Mouse (Mus musculus): ENCODE measurements around the gene Sf3a3. TPM values are rescaled to one million over a fixed set of nuclear protein-coding genes. Genes with fewer than 3 reads are reported as not detected.

Gene Sf3a3
- polyA plus RNA-seq (2017; shearing (Covaris generic)) = 71.4 TPM

DNA sequence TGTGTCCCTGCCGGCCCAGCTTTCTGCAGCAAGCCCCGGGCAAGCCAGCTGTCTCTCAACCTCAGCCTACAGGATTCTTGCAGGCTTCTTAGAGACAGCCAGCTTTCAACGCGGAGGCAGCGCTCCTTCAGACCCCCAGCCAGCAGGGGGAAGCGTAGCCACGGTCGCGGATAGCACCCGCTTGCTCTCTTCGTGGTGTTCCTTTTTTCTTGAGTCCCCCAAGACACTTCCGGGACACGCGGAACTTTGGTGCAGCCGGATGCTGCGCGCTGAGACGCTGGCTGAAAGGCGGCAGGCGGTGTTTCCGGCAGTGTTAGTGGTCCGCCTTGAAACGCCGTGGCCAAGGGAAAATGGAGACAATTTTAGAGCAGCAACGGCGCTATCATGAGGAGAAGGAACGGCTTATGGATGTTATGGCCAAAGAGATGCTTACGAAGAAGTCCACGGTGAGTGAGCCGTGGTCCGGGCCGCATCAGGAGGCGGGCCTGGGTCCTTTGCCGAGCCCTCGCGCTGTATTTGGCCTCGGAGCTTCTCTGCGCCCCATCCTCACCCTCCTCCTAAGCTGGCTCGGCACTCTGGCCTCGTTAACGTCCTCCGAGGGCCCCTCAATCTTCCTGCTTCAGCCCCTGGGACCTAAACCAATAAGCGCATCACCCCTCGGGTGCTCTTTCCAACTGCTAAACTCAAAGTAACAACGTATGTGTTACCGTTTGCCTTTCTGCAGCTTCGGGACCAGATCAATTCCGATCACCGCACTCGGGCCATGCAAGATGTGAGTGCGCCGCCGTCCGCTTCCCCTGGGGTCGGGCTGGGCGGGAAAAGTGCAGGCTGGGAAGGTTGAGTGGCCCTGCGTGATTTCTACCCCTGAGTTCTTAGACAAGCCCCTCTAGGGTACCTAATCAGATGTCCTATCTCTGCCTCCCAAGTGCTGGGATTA is at the start of gene Sf3a3:
Sf3a3 (plus strand) TSS at position 232 of the 937 bp plus-strand sequence.

GRCm38 (mm10) chr4:124693135-124693894 is 21.3 kb upstream of the Sf3a3 start, which contains the start of gene Utp11:
Gene Utp11 (minus strand): TSS chr4:124693600.

DNA sequence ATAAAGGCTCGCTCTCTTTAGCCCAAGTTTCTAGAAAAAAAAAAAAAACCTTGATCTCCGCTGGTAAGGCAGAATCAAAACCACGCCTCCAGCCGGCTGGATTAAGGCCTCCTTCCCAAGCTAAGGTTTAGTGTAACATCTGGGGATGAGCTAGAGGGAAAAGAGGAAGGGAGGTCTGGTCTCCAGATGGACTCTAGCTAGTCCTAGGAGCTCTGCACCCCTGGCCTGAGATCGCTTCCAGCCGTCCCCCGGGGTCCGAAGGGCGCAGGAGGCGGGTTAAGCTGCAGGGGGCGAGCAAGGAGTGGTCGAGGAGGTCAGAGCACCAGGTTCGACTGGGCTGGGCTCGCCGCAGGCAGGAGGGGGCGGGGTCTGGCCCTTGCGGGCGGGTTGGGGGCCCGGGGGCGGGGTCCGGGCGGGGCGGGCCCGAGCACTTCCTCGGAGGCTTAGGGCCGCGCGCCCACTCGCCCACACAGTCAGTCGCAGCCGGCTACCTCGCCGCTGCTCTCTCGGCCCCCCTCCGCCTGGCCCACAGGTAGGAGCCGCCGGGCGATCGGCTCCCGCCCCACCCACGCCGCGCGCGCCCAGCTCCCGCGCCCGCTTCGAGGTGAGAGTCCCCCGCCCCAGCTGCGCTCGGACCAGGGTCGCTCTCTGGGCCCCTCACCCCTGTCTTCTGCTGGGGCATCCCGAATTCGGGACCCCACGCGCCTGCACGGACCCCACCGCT is 14.2 kb upstream of the Sf3a3 start, which contains the start of gene Fhl3:
Fhl3 (plus strand) TSS at position 454 of the 724 bp plus-strand sequence.

DNA sequence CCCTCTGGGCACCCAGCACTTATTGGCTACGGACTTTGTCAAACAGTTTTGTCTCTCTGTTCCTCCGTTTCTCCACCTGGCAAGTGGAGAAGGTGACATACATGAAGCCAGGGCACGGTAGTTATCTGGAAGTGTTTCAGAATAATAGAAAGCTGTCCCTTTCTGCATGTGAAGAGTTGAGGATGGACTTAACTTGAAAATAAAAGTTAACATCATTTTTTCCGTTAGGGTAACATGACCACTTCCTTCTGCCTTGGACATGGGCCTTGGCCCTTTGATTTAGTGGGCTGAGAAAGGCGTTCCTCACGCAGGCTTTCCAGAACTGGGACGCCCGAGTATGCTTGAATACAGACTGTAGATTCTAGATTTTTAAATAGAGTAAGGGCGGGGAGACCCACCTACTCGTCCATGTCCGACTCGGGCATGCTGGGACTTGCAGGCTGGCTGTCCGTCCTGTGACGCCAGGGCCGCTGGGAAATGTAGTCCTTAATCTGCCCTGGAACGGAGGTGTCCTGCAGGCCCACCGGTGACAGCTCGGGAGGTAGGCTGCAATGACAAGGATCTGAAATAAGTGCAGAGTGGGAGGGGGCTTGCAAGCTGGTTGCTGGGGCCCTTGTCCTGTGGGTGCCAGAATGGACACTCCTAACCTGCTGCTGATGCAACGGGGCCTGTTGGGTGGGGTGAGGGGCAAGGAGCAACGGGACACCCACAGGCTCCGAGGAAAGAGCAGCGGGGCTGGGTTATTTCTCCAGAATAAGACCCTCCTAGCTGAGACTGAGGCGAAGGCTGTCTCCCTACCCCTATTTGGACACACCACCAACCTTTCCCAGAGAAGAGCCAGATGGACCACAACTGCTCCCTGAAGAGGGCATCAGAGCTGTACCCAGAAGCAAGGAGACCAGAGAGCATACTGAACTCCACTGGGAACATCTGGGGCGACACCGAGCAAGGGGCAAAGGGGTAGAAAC is 27.1 kb downstream of the Sf3a3 start, which contains the start of gene Inpp5b:
Inpp5b (plus strand) TSS at position 475 of the 968 bp plus-strand sequence.

Other genes starting within 250 kb of the Sf3a3 start
- 0.74 TPM for gene 3100002H09Rik, start 104.0 kb upstream of the Sf3a3 start, polyA plus RNA-seq (2017; shearing (Covaris generic))
- 0.60 TPM for gene Pou3f1, start 58.0 kb upstream of the Sf3a3 start, polyA plus RNA-seq (2017; shearing (Covaris generic))
- 33.9 TPM for gene Utp11, start 21.2 kb upstream of the Sf3a3 start, polyA plus RNA-seq (2017; shearing (Covaris generic))
- 0.67 TPM for gene Fhl3, start 14.1 kb upstream of the Sf3a3 start, polyA plus RNA-seq (2017; shearing (Covaris generic))
- 130 TPM for gene Inpp5b, start 27.1 kb downstream of the Sf3a3 start, polyA plus RNA-seq (2017; shearing (Covaris generic))
- 21.6 TPM for gene Mtf1, start 87.3 kb downstream of the Sf3a3 start, polyA plus RNA-seq (2017; shearing (Covaris generic))
- gene Yrdc, start 135.9 kb downstream of the Sf3a3 start, polyA plus RNA-seq (2017; shearing (Covaris generic)) = 155 TPM
- 19.3 TPM for gene 1110065P20Rik, start 136.4 kb downstream of the Sf3a3 start, polyA plus RNA-seq (2017; shearing (Covaris generic))
- 1.5 TPM for gene Maneal, start 147.4 kb downstream of the Sf3a3 start, polyA plus RNA-seq (2017; shearing (Covaris generic))
- gene Epha10, start 166.1 kb downstream of the Sf3a3 start, polyA plus RNA-seq (2017; shearing (Covaris generic)) = not detected
- 8.0 TPM for gene 9930104L06Rik, start 222.3 kb downstream of the Sf3a3 start, polyA plus RNA-seq (2017; shearing (Covaris generic))
- 2.4 TPM for gene Cdca8, start 224.5 kb downstream of the Sf3a3 start, polyA plus RNA-seq (2017; shearing (Covaris generic))

Measured in effector memory CD4-positive, alpha-beta T cell, adult 5 months (primary cell).